10 mouse cellular contexts compared by ENCODE assay signal in the genomic region with DNA sequence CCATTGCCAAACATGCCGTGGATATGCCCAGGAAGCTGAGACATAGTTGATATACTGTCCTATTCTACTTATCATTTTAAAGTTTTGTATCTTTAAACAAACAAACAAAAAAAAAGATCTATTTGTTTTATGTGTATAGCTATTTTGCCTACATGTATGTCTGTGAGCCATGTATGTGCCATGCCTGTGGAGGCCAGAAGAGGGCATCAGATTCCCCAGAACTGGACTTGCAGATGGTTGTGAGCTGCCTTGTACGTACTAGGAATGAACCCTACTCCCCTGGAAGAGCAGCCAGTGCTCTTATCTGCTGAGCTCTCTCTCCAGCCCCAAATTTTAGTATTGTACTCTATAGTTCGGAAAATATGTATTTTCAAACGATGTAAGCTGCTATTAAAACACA. TPM values are rescaled to one million over a fixed set of nuclear protein-coding genes. Genes with fewer than 3 reads are reported as not detected.
DNase-seq lines count a peak whose midpoint lies in the region; ATAC-seq and TF ChIP-seq lines count a peak whose summit lies in the region.
"Had no signal": no experiment of that assay in that cellular context is flagged by ENCODE, and none has a peak within 500 bp of the region (broad histone marks: within the 10 kb centered on the region; RNA-seq: fewer than 3 reads in every experiment).

No protein-coding gene starts in this region.

- TF ChIP-seq CTCF in E14TG2a.4 (conservative IDR thresholded peaks at IDR 0.05; ENCODE audit: low read length), result peak; percentile 50

- H3K4me1 ChIP-seq in kidney, embryonic 15.5 days, result peaks cover 9% of the 10 kb centered on the region; the same call in 1 of the 2 replicates
- peaks cover 15% of the 10 kb centered on the region for H3K4me1 ChIP-seq in E14TG2a.4 (replicated peaks; ENCODE audit: low read depth, low read length)
- 0 out of 2 replicates have a peak, but pooled peaks cover 3% of the 10 kb centered on the region for H3K4me1 ChIP-seq in forebrain, embryonic 15.5 days
- H3K4me1 ChIP-seq: embryonic facial prominence, embryonic 15.5 days had no signal

- DNase-seq in kidney, adult 11 months, result peak; percentile 35
- DNase-seq in adrenal gland, postnatal 14 days, result peak; percentile 69
- peak; percentile 28 to 65 for DNase-seq in kidney, adult 8-10 months
- peak; percentile 62 for DNase-seq in retina, postnatal 1 day
- DNase-seq in ovary, adult 18-20 months (ENCODE audit: low spot score), result no peak

- no peaks in the 10 kb centered on the region for H3K36me3 ChIP-seq in kidney, embryonic 15.5 days
- no peaks in the 10 kb centered on the region for H3K36me3 ChIP-seq in E14TG2a.4 (ENCODE audit: insufficient read depth, low read length)
- H3K36me3 ChIP-seq in forebrain, embryonic 15.5 days, result no peaks in the 10 kb centered on the region
- H3K36me3 ChIP-seq: embryonic facial prominence, embryonic 15.5 days; limb, embryonic 13.5 days had no signal

- no peak overlapping the region for H3K4me2 ChIP-seq in kidney, embryonic 15.5 days
- H3K4me2 ChIP-seq in forebrain, embryonic 15.5 days (replicated peaks), result no peak overlapping the region
- H3K4me2 ChIP-seq: embryonic facial prominence, embryonic 15.5 days; limb, embryonic 13.5 days had no signal

- WGBS in kidney, embryonic 15.5 days, result 42% methylated on average over 4 of the region's 4 CpGs
- 36% methylated on average over 4 of the region's 4 CpGs for WGBS in forebrain, embryonic 15.5 days

- H3K27me3 ChIP-seq in kidney, embryonic 15.5 days, result 0 out of 2 replicates have a peak, but pooled peaks cover 4% of the 10 kb centered on the region
- H3K27me3 ChIP-seq in E14TG2a.4 (ENCODE audit: insufficient read depth, low read length), result peaks cover 35% of the 10 kb centered on the region
- no peaks in the 10 kb centered on the region for H3K27me3 ChIP-seq in forebrain, embryonic 15.5 days

- H3K9ac ChIP-seq in kidney, embryonic 15.5 days, result no peak overlapping the region
- no peak overlapping the region for H3K9ac ChIP-seq in forebrain, embryonic 15.5 days (replicated peaks)
- H3K9ac ChIP-seq: embryonic facial prominence, embryonic 15.5 days; limb, embryonic 13.5 days had no signal

- H3K27ac ChIP-seq in kidney, embryonic 15.5 days, result no peak overlapping the region
- no peak overlapping the region for H3K27ac ChIP-seq in forebrain, embryonic 15.5 days (replicated peaks)
- H3K27ac ChIP-seq: embryonic facial prominence, embryonic 15.5 days; limb, embryonic 13.5 days had no signal

- H3K9me3 ChIP-seq in kidney, embryonic 15.5 days (replicated peaks), result no peaks in the 10 kb centered on the region
- peaks cover 5% of the 10 kb centered on the region for H3K9me3 ChIP-seq in E14TG2a.4 (ENCODE audit: low read length)
- H3K9me3 ChIP-seq in forebrain, embryonic 15.5 days, result no peaks in the 10 kb centered on the region
- H3K9me3 ChIP-seq: embryonic facial prominence, embryonic 15.5 days; limb, embryonic 13.5 days had no signal

- ATAC-seq in kidney, embryonic 15.5 days (replicated peaks; ENCODE audit: low FRiP score), result no peak
- ATAC-seq in forebrain, embryonic 15.5 days (replicated peaks), result no peak

- H3K4me3 ChIP-seq in kidney, embryonic 15.5 days (replicated peaks), result no peak overlapping the region
- no peak overlapping the region for H3K4me3 ChIP-seq in E14TG2a.4 (replicated peaks; ENCODE audit: low read length)
- no peak overlapping the region for H3K4me3 ChIP-seq in forebrain, embryonic 15.5 days
- H3K4me3 ChIP-seq: embryonic facial prominence, embryonic 15.5 days; limb, embryonic 13.5 days had no signal

RNA-seq across cellular contexts. Expression of a gene that starts 10.1 kb away (rescaled TPM):
- 0.32 and 0.77 TPM in 2 replicates for polyA plus RNA-seq in kidney, embryonic 15.5 days (2015; fragmentation: Nextera tagmentation; extraction: Ambion mirVana)
- total RNA-seq in adrenal gland, postnatal 14 days (2021), result 1.2 and 2.4 TPM in 2 replicates
- polyA plus RNA-seq in forebrain, embryonic 15.5 days (2015; fragmentation: Nextera tagmentation; extraction: Ambion mirVana), result 1.5 and 3.3 TPM in 2 replicates

RNA-seq across cellular contexts. Expression of a gene that starts 11.6 kb away (rescaled TPM):
- polyA plus RNA-seq in kidney, embryonic 15.5 days (2015; fragmentation: Nextera tagmentation; extraction: Ambion mirVana), result not detected in 2 replicates
- 0.23 TPM in 1 of 2 replicates, not detected in the other for total RNA-seq in adrenal gland, postnatal 14 days (2021)
- polyA plus RNA-seq in forebrain, embryonic 15.5 days (2015; fragmentation: Nextera tagmentation; extraction: Ambion mirVana), result not detected in 2 replicates
- polyA plus RNA-seq: embryonic facial prominence, embryonic 15.5 days; limb, embryonic 13.5 days had no signal

RNA-seq across cellular contexts. Expression of a gene that starts 33.9 kb away (rescaled TPM):
- 0.08 and 0.16 TPM in 2 replicates for polyA plus RNA-seq in kidney, embryonic 15.5 days (2015; fragmentation: Nextera tagmentation; extraction: Ambion mirVana)
- total RNA-seq in adrenal gland, postnatal 14 days (2021), result 0.26 and 0.64 TPM in 2 replicates
- 0.06 TPM in 1 of 2 replicates, not detected in the other for polyA plus RNA-seq in forebrain, embryonic 15.5 days (2015; fragmentation: Nextera tagmentation; extraction: Ambion mirVana)
